Mouse (Mus musculus): ENCODE measurements around the gene Lama5.

GRCm38 (mm10) chr2:180202805-180203204, 22.9 kb downstream of the Lama5 start:
- TF ChIP-seq POLR2A (IDR thresholded peaks at IDR 0.05; ENCODE audit: low read depth, low read length) (no peak), CTCF (conservative IDR thresholded peaks at IDR 0.05; ENCODE audit: insufficient read depth, insufficient read length, low read depth, low read length) (no peak)
